Mouse (Mus musculus) E14TG2a.4 (cell line): Measurements from ENCODE around the gene Golga4.

Source experiments
- CTCF ChIP-seq: conservative IDR thresholded peaks from 2 replicates; pipeline ENCODE4 v1.5.1; 2014; ENCODE audit warnings: low read length
- NANOG ChIP-seq: IDR thresholded peaks from 2 replicates; pipeline ENCODE4 v1.6.1; 2014; ENCODE audit warnings: borderline replicate concordance, low read length, mixed read lengths
- POU5F1 ChIP-seq: IDR thresholded peaks from 2 replicates; pipeline ENCODE4 v1.6.1; 2014; ENCODE audit warnings: low read length, borderline replicate concordance

GRCm38 (mm10) chr9:118569328-118569727 is 63.3 kb downstream of the Golga4 start:
- no peak for TF ChIP-seq CTCF
- no peak for TF ChIP-seq NANOG
- TF ChIP-seq POU5F1: no peak
